ENCODE assay signal across 8 mouse cellular contexts in the genomic region with DNA sequence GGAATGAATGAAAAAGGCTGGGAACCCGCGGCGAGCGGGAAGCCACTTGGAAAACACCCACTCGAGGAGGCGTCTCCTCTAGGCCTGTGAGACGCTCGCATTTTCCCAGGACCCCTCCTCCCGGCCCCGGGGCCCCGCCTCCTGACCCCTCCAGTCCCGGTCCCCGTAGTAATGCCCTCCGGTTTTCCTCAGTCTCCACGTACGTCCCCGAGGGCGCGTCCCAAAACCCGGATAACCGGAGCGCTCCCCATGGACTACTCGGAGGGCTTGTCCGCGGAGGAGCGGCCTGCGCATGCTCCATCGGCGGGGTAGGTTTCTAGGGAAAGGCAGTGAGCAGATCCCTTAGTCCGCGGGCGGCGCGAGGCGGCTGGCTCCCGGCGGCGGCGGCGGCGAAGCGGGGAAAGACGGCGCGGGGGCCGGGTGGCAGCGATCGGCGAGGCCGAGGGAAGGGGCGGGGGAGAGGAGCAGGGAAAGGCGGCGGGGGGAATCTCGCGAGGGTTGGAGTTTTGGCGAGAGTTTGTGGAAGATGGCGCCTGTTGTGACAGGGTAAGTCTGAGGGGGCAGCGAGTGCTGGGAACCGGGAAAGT.
A peak's percentile ranks its signal among the peaks of the same experiment; 100 is the strongest.
DNase-seq lines count a peak whose midpoint lies in the region; ATAC-seq lines count a peak whose summit lies in the region.

No protein-coding gene starts in this region.

- peaks cover 24% of the 10 kb centered on the region for H3K4me1 ChIP-seq in intestine, embryonic 14.5 days (replicated peaks; ENCODE audit: control insufficient read depth, insufficient read depth, low read length)

- no peaks in the 10 kb centered on the region for H3K27me3 ChIP-seq in intestine, embryonic 14.5 days (replicated peaks; ENCODE audit: control insufficient read depth, insufficient read depth, low read length)

- peak overlapping the region; percentile 99 for H3K27ac ChIP-seq in intestine, embryonic 14.5 days (ENCODE audit: low read depth)

- no peaks in the 10 kb centered on the region for H3K9me3 ChIP-seq in intestine, embryonic 14.5 days (ENCODE audit: control insufficient read depth, low read length)

- H3K36me3 ChIP-seq in intestine, embryonic 14.5 days (ENCODE audit: control insufficient read depth, insufficient read depth, low read length), result no peaks in the 10 kb centered on the region

- peak; percentile 89 for ATAC-seq in intestine, embryonic 14.5 days (replicated peaks; ENCODE audit: low FRiP score, low TSS enrichment, low read depth)

- H3K4me3 ChIP-seq in intestine, embryonic 14.5 days (ENCODE audit: low read depth, low read length), result peak overlapping the region; percentile 73

- peak overlapping the region; percentile 95 for H3K4me2 ChIP-seq in intestine, embryonic 14.5 days (ENCODE audit: low read length)

- intact Hi-C loops in left cerebral cortex, postnatal 14 days (cut with DNase I), result loop anchor here (2.0 to 5.0 kb wide), 2 partner anchors 235 to 318 kb away; no protein-coding TSS in a partner anchor

- peak; percentile 97 for DNase-seq in adrenal gland, adult 18-20 months (ENCODE audit: low spot score in 2 of 2)
- DNase-seq in embryo, embryonic 11 days, result peak; percentile 98
- DNase-seq in gastrocnemius, postnatal 25 days, result peak; percentile 99
- peak; percentile 99 for DNase-seq in intestine, embryonic 14.5 days (ENCODE audit: low spot score)
- DNase-seq in left cerebral cortex, postnatal 14 days (ENCODE audit: low spot score in 2 of 2), result peak; percentile 99
- DNase-seq in mesoderm, embryonic 11.5 days (ENCODE audit: low read depth, low spot score), result peak; percentile 97
- DNase-seq in right cerebral cortex, postnatal 36 days (ENCODE audit: low spot score in 2 of 2), result peak; percentile 99
- peak; percentile 100 for DNase-seq in yolk sac, embryonic 10.5 days (ENCODE audit: low spot score)

- 1% methylated on average over 57 of the region's 59 CpGs for WGBS in intestine, embryonic 14.5 days

- peak overlapping the region; percentile 96 for H3K9ac ChIP-seq in intestine, embryonic 14.5 days (ENCODE audit: low read length)

Comparison
In these comparisons a context has a peak if more than half of its experiments do, and no peak if none do; other contexts are left out.
1. Peak in every context shown above with its lines: DNase-seq, ATAC-seq, H3K4me3 ChIP-seq and H3K27ac ChIP-seq.